Mouse (Mus musculus): ENCODE measurements around the gene Bzw1. TPM values are rescaled to one million over a fixed set of nuclear protein-coding genes. Genes with fewer than 3 reads are reported as not detected.

The Bzw1 gene
- polyA plus RNA-seq, 1 experiment from 2014 or later, result 460 TPM

GRCm38 (mm10) chr1:58408141-58408540 is 15.4 kb downstream of the Bzw1 start:
- no peaks in the 10 kb centered on the region for H3K4me1 ChIP-seq
- H3K4me3 ChIP-seq, result no peak overlapping the region
- H3K27ac ChIP-seq, result no peak overlapping the region
- DNase-seq (ENCODE audit: extremely low spot score, low spot score), result no peak
- 83% methylated on average over 6 of the region's 6 CpGs for WGBS
- H3K9me3 ChIP-seq, result no peaks in the 10 kb centered on the region
- H3K36me3 ChIP-seq (replicated peaks), result peaks cover 87% of the 10 kb centered on the region
- no peaks in the 10 kb centered on the region for H3K27me3 ChIP-seq (ENCODE audit: poor library complexity, severe bottlenecking)

GRCm38 (mm10) chr1:58409553-58410197 is 17.0 kb downstream of the Bzw1 start:
- H3K36me3 ChIP-seq (replicated peaks), result peaks cover 87% of the 10 kb centered on the region
- 88% methylated on average over 5 of the region's 5 CpGs for WGBS

DNA sequence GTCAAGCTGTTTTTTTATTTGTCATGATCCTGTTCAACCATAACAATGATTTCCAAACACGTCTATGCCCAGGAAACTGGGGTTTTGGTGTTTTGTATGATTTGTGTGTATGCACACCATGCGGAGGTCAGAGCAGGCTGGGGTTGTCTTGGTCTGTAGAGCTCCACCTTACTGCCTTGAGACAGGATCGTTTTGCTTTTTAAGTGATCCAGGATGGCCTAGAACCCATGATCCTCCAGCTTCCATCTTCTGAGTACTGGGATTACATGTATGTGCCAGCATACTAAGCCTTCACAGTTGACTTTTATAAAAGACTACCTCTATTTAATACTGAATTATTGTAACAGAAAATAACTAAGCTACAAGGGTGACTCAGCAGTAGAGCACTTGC is 17.5 kb downstream of the Bzw1 start:
- no peaks in the 10 kb centered on the region for H3K4me1 ChIP-seq
- no peak overlapping the region for H3K27ac ChIP-seq
- no peak overlapping the region for H3K4me3 ChIP-seq
- 88% methylated on average over 3 of the region's 3 CpGs for WGBS
- DNase-seq (ENCODE audit: extremely low spot score, low spot score), result no peak
- H3K36me3 ChIP-seq (replicated peaks), result peaks cover 87% of the 10 kb centered on the region
- no peaks in the 10 kb centered on the region for H3K27me3 ChIP-seq (ENCODE audit: poor library complexity, severe bottlenecking)
- H3K9me3 ChIP-seq, result no peaks in the 10 kb centered on the region

More at GRCm38 (mm10) chr1:58409553-58410197, 17.0 kb downstream of the Bzw1 start:
- Histone ChIP-seq H3K27me3 (ENCODE audit: poor library complexity, severe bottlenecking) (no peaks in the 10 kb centered on the region), H3K4me3 (no peak overlapping the region), H3K9me3 (no peaks in the 10 kb centered on the region), H3K27ac (no peak overlapping the region), H3K4me1 (no peaks in the 10 kb centered on the region)
- DNase-seq (ENCODE audit: extremely low spot score, low spot score), result no peak

DNA sequence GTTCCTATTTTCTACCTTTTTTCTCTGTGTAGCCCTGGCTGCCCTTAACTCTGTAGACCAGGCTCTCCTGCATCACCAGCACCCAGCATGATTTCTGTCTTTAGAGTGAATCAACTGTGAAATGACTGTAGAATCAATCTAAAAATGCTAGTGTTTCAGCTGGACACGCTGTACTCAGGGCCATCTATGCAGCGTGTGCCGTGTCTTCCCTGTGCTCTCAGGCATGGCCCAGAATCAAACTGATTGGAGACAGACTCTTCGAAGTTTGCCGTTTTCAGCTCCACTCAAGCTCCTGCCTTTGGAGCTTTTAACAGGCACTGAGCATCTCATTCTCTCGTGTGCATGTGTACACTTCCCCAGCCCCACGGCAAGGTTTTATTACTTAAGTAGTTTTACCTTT is 18.1 kb downstream of the Bzw1 start:
- no peaks in the 10 kb centered on the region for H3K9me3 ChIP-seq
- H3K36me3 ChIP-seq (replicated peaks), result peaks cover 87% of the 10 kb centered on the region
- WGBS, result 93% methylated on average over 7 of the region's 7 CpGs
- no peaks in the 10 kb centered on the region for H3K27me3 ChIP-seq (ENCODE audit: poor library complexity, severe bottlenecking)
- no peak for DNase-seq (ENCODE audit: extremely low spot score, low spot score)
- H3K27ac ChIP-seq, result no peak overlapping the region
- no peaks in the 10 kb centered on the region for H3K4me1 ChIP-seq
- no peak overlapping the region for H3K4me3 ChIP-seq

DNA sequence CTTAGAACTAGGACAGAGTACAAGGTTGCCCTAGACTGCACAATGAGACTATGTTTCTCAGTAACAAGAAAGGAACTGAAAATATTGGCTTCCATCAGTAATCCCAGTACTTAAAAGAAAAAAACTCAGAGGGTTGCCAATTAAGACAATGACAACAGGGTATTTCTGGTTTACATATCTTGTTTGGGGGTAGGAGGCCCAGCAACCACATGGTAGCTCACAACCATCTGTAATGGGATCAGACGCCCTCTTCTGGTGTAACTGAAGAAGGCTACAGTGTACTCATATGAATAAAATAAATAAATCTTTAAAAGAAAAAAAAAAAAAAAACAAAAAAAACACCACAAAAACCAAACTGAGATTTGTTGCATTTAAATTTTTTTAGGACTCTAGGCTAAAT is 22.7 kb downstream of the Bzw1 start:
- H3K27me3 ChIP-seq (ENCODE audit: poor library complexity, severe bottlenecking), result no peaks in the 10 kb centered on the region
- no peak overlapping the region for H3K4me3 ChIP-seq
- H3K27ac ChIP-seq, result no peak overlapping the region
- no peaks in the 10 kb centered on the region for H3K9me3 ChIP-seq
- DNase-seq (ENCODE audit: extremely low spot score, low spot score), result no peak
- H3K36me3 ChIP-seq (replicated peaks), result peaks cover 99% of the 10 kb centered on the region
- no peaks in the 10 kb centered on the region for H3K4me1 ChIP-seq
- 43% methylated on average over 1 of the region's 1 CpGs for WGBS

DNA sequence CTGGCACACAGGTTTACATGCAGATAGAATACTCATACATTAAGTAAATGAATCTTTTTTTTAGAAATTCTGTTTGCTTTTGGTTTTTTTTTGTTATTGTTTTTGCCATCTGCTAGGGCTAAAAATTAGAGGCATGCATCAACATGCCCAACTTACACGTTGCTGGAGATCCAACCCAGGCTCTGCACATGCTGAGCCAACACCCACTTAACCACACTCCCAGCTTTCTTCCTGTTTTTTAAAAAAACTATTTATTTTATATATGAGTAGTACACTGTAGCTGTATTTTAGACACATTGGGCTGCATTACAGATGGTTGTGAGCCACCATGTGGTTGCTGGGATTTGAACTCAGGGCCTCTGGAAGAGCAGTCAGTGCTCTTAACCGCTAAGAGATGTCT is 23.4 kb downstream of the Bzw1 start:
- Histone ChIP-seq H3K9me3 (no peaks in the 10 kb centered on the region), H3K4me1 (peaks cover 2% of the 10 kb centered on the region; the same call in 1 of the 2 replicates), H3K4me3 (no peak overlapping the region), H3K27me3 (ENCODE audit: poor library complexity, severe bottlenecking) (no peaks in the 10 kb centered on the region), H3K27ac (no peak overlapping the region), H3K36me3 (replicated peaks) (peaks cover 99% of the 10 kb centered on the region)
- DNase-seq (ENCODE audit: extremely low spot score, low spot score), result no peak
- 96% methylated on average over 2 of the region's 2 CpGs for WGBS

DNA sequence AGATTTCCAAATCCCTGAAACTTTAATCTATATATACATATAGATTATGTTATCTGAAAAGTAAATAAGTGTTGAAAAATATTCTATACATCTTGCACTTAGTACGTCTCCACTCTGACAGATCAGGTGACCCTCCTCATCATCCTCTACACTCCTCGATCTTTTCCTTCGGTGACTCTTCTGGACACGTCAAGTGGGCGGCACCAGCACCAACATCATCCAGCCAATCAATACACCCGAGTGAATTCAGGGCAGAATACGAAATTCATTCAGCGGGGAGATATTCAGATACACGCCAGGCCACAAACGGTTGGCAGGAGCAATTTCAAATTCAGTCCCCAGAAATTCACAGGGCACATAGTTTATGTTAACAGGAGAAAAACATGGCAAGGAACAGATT is 27.3 kb downstream of the Bzw1 start:
- Histone ChIP-seq H3K36me3 (replicated peaks) (peaks cover 73% of the 10 kb centered on the region), H3K4me3 (no peak overlapping the region), H3K27me3 (ENCODE audit: poor library complexity, severe bottlenecking) (no peaks in the 10 kb centered on the region), H3K9me3 (no peaks in the 10 kb centered on the region), H3K27ac (no peak overlapping the region), H3K4me1 (peaks cover 22% of the 10 kb centered on the region)
- no peak for DNase-seq (ENCODE audit: extremely low spot score, low spot score)
- 94% methylated on average over 10 of the region's 10 CpGs for WGBS

- Histone ChIP-seq H3K27ac (no peak overlapping the region), H3K4me3 (no peak overlapping the region), H3K27me3 (ENCODE audit: poor library complexity, severe bottlenecking) (no peaks in the 10 kb centered on the region), H3K36me3 (replicated peaks) (peaks cover 64% of the 10 kb centered on the region), H3K9me3 (no peaks in the 10 kb centered on the region), H3K4me1 (peaks cover 22% of the 10 kb centered on the region)
- 89% methylated on average over 7 of the region's 7 CpGs for WGBS
- no peak for DNase-seq (ENCODE audit: extremely low spot score, low spot score)
Observed at GRCm38 (mm10) chr1:58420961-58421360, 28.3 kb downstream of the Bzw1 start.

DNA sequence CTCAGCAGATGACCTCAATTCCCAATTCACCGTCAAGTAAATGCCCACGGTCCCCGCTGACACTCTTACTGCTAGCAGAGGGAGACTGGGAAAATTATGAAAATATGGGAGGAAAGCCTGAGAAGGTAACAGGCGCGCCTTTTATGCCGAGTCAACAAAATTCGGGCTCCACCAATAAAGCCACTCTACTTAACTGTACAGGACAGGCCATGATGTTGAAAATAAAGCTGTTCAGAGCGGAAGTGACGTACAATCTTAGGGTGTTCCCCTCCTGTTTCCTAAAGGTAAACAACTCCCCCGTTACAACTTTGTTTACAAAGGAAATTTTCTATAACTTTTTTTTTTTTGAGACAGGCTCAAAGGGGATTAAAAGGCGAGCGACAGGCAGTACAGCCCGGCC is 30.2 kb downstream of the Bzw1 start:
- H3K27me3 ChIP-seq (ENCODE audit: poor library complexity, severe bottlenecking), result no peaks in the 10 kb centered on the region
- WGBS, result 20% methylated on average over 13 of the region's 13 CpGs
- DNase-seq (ENCODE audit: extremely low spot score, low spot score), result peak; percentile 28
- peaks cover 22% of the 10 kb centered on the region for H3K4me1 ChIP-seq
- peaks cover 46% of the 10 kb centered on the region for H3K36me3 ChIP-seq (replicated peaks)
- peak overlapping the region; percentile 98 for H3K27ac ChIP-seq
- no peaks in the 10 kb centered on the region for H3K9me3 ChIP-seq
- H3K4me3 ChIP-seq, result peak overlapping the region; percentile 89

- peak within 1 kb of the TSS; percentile 98 for H3K27ac ChIP-seq
- peak within 1 kb of the TSS; percentile 89 for H3K4me3 ChIP-seq
- WGBS, result under 1% methylated on average over 79 of the region's 79 CpGs
- peak; percentile 92 for DNase-seq (ENCODE audit: extremely low spot score, low spot score)
- no peaks in the 10 kb centered on the region for H3K27me3 ChIP-seq (ENCODE audit: poor library complexity, severe bottlenecking)
- no peaks in the 10 kb centered on the region for H3K9me3 ChIP-seq
- H3K4me1 ChIP-seq, result peaks cover 22% of the 10 kb centered on the region
- peaks cover 39% of the 10 kb centered on the region for H3K36me3 ChIP-seq (replicated peaks)
Observed at GRCm38 (mm10) chr1:58423371-58424248, 30.9 kb downstream of the Bzw1 start, which contains the start of gene Clk1. Gene Clk1 (minus strand): TSS chr1:58424066.

- no peaks in the 10 kb centered on the region for H3K9me3 ChIP-seq
- peaks cover 34% of the 10 kb centered on the region for H3K36me3 ChIP-seq (replicated peaks)
- 87% methylated on average over 3 of the region's 3 CpGs for WGBS
- H3K27me3 ChIP-seq (ENCODE audit: poor library complexity, severe bottlenecking), result no peaks in the 10 kb centered on the region
- peak overlapping the region; percentile 89; the same call in 1 of the 2 replicates for H3K4me3 ChIP-seq
- no peak for DNase-seq (ENCODE audit: extremely low spot score, low spot score)
- H3K4me1 ChIP-seq, result peaks cover 22% of the 10 kb centered on the region
- H3K27ac ChIP-seq, result no peak overlapping the region
Observed at GRCm38 (mm10) chr1:58424551-58424950, 31.9 kb downstream of the Bzw1 start.

GRCm38 (mm10) chr1:58444691-58445090 is 52.0 kb downstream of the Bzw1 start:
- Histone ChIP-seq H3K27me3 (ENCODE audit: poor library complexity, severe bottlenecking) (no peaks in the 10 kb centered on the region), H3K27ac (peak overlapping the region; percentile 93), H3K36me3 (replicated peaks) (peaks cover 60% of the 10 kb centered on the region), H3K4me1 (peaks cover 27% of the 10 kb centered on the region), H3K9me3 (no peaks in the 10 kb centered on the region), H3K4me3 (peak overlapping the region; percentile 76)
- DNase-seq (ENCODE audit: extremely low spot score, low spot score), result no peak
- 15% methylated on average over 10 of the region's 10 CpGs for WGBS

- peaks cover 58% of the 10 kb centered on the region for H3K36me3 ChIP-seq (replicated peaks)
- peak within 1 kb of the TSS; percentile 76 for H3K4me3 ChIP-seq
- DNase-seq (ENCODE audit: extremely low spot score, low spot score), result peak; percentile 87
- no peaks in the 10 kb centered on the region for H3K9me3 ChIP-seq
- under 1% methylated on average over 33 of the region's 33 CpGs for WGBS
- H3K27ac ChIP-seq, result peak within 1 kb of the TSS; percentile 93
- H3K4me1 ChIP-seq, result peaks cover 27% of the 10 kb centered on the region
- no peaks in the 10 kb centered on the region for H3K27me3 ChIP-seq (ENCODE audit: poor library complexity, severe bottlenecking)
Observed at GRCm38 (mm10) chr1:58445143-58445722, 52.5 kb downstream of the Bzw1 start, which contains the start of the genes Nif3l1 and Ppil3. Gene Nif3l1 (plus strand): TSS chr1:58445151. Gene Ppil3 (minus strand): TSS chr1:58445486.
